Mouse (Mus musculus) CH12.LX (cell line): ENCODE data around the gene Tlr8. TPM values are rescaled to one million over a fixed set of nuclear protein-coding genes. Genes with fewer than 3 reads are reported as not detected.

Experiments used
- DNase-seq: peaks from one replicate; pipeline ENCODE4 v3.0.0-alpha.2; 2013; ENCODE audit errors: extremely low read depth
- H3K27ac ChIP-seq: 2 replicates; pipeline ENCODE4 v1.5.1; 2012; ENCODE audit warnings: low read depth, mild to moderate bottlenecking, control low read depth, moderate library complexity; ENCODE audit not compliant: insufficient read depth
- H3K27me3 ChIP-seq: replicated peaks from 2 replicates; pipeline ENCODE3; 2012; ENCODE audit warnings: inconsistent platforms
- H3K36me3 ChIP-seq, 2 experiments: replicated peaks in 1 of 2; 2 replicates each; pipeline versions ENCODE3 to v1.6.1; 2012; ENCODE audit warnings: inconsistent platforms in 1 of 2, low read length in 1 of 2, mild to moderate bottlenecking in 1 of 2, mixed read lengths in 1 of 2, moderate library complexity in 1 of 2; ENCODE audit not compliant: control insufficient read depth in 1 of 2, insufficient read depth in 1 of 2
- H3K4me1 ChIP-seq, 2 experiments: 2 replicates each; pipeline ENCODE4 v1.6.1; 2012; ENCODE audit warnings: inconsistent platforms in 1 of 2, moderate library complexity in 1 of 2; ENCODE audit not compliant: insufficient read depth in 2 of 2, control insufficient read depth in 1 of 2
- H3K4me2 ChIP-seq: 2 replicates; pipeline ENCODE4 v1.6.1; 2012; ENCODE audit warnings: low read depth, mild to moderate bottlenecking, control low read depth; ENCODE audit not compliant: poor library complexity, insufficient read depth, severe bottlenecking
- H3K4me3 ChIP-seq, 3 experiments: fragments of 150-350 bp in 1 of 3; sonication (generic) in 1 of 3; replicated peaks in 1 of 3; 2 replicates each; pipeline versions ENCODE3 to v1.5.1; 2011 to 2012; ENCODE audit warnings: low read depth in 2 of 3, low read length in 2 of 3, mild to moderate bottlenecking in 2 of 3, moderate library complexity in 2 of 3, control low read depth in 1 of 3, improper control_type of control experiment in 1 of 3, inconsistent platforms in 1 of 3, mixed read lengths in 1 of 3; ENCODE audit not compliant: poor library complexity in 1 of 3
- H3K79me2 ChIP-seq: replicated peaks from 2 replicates; pipeline ENCODE4 v1.6.1; 2012; ENCODE audit warnings: mild to moderate bottlenecking, moderate library complexity; ENCODE audit not compliant: control insufficient read depth, poor library complexity, insufficient read depth, severe bottlenecking; ENCODE audit errors: extremely low read depth
- H3K9ac ChIP-seq: 2 replicates; pipeline ENCODE4 v1.6.1; 2012; ENCODE audit warnings: low read depth, mild to moderate bottlenecking, control low read depth, moderate library complexity; ENCODE audit not compliant: insufficient read depth
- H3K9me3 ChIP-seq: replicated peaks from 2 replicates; pipeline ENCODE3; 2012; ENCODE audit warnings: low read length, inconsistent platforms, mixed read lengths
- BHLHE40 ChIP-seq: IDR thresholded peaks from 2 replicates; pipeline ENCODE4 v1.6.1; 2011; ENCODE audit warnings: mild to moderate bottlenecking, low read depth, low read length, improper control_type of control experiment
- CHD1 ChIP-seq: IDR thresholded peaks from 2 replicates; pipeline ENCODE4 v1.6.1; 2012; ENCODE audit warnings: low read depth, low read length, improper control_type of control experiment, inconsistent platforms
- CHD2 ChIP-seq: IDR thresholded peaks from 2 replicates; pipeline ENCODE4 v1.6.1; 2011; ENCODE audit warnings: low read length, improper control_type of control experiment
- CTCF ChIP-seq, 2 experiments: IDR thresholded peaks in 1 of 2; conservative IDR thresholded peaks in 1 of 2; 2 replicates each; pipeline ENCODE4 v1.5.1; 2011 to 2012; ENCODE audit warnings: low read depth in 2 of 2, low read length in 2 of 2, improper control_type of control experiment in 1 of 2, inconsistent platforms in 1 of 2, mild to moderate bottlenecking in 1 of 2, moderate library complexity in 1 of 2
- E2F4 ChIP-seq: IDR thresholded peaks from 2 replicates; pipeline ENCODE4 v1.6.1; 2011; ENCODE audit warnings: low read depth, low read length, improper control_type of control experiment; ENCODE audit not compliant: insufficient replicate concordance
- ELF1 ChIP-seq: IDR thresholded peaks from 2 replicates; pipeline ENCODE4 v1.6.1; 2014; ENCODE audit warnings: low read depth, mild to moderate bottlenecking, inconsistent platforms, low read length, improper control_type of control experiment
- EP300 ChIP-seq: IDR thresholded peaks from 2 replicates; pipeline ENCODE4 v1.6.1; 2011; ENCODE audit warnings: low read length, improper control_type of control experiment
- ETS1 ChIP-seq: conservative IDR thresholded peaks from 2 replicates; pipeline ENCODE4 v1.6.1; 2012; ENCODE audit warnings: low read depth, mild to moderate bottlenecking, inconsistent platforms, low read length, improper control_type of control experiment, moderate library complexity
- GABPA ChIP-seq: IDR thresholded peaks from 2 replicates; pipeline ENCODE4 v1.6.1; 2012; ENCODE audit warnings: low read depth, low read length, improper control_type of control experiment, inconsistent platforms; ENCODE audit not compliant: insufficient replicate concordance
- HCFC1 ChIP-seq: IDR thresholded peaks from 2 replicates; pipeline ENCODE4 v1.6.1; 2012; ENCODE audit warnings: low read depth, mild to moderate bottlenecking, inconsistent platforms, low read length, improper control_type of control experiment
- IRF4 ChIP-seq: IDR thresholded peaks from 2 replicates; pipeline ENCODE4 v1.6.1; 2014; ENCODE audit warnings: low read depth, mild to moderate bottlenecking, inconsistent platforms, low read length, improper control_type of control experiment
- JUN ChIP-seq: IDR thresholded peaks from 2 replicates; pipeline ENCODE4 v1.6.1; 2011; ENCODE audit warnings: low read depth, mild to moderate bottlenecking, low read length, improper control_type of control experiment, moderate library complexity; ENCODE audit not compliant: insufficient read depth
- JUND ChIP-seq: conservative IDR thresholded peaks from 2 replicates; pipeline ENCODE4 v1.6.1; 2011; ENCODE audit warnings: low read depth, low read length, improper control_type of control experiment
- KAT2A ChIP-seq: IDR thresholded peaks from 2 replicates; pipeline ENCODE4 v1.6.1; 2012; ENCODE audit warnings: low read length, improper control_type of control experiment, inconsistent platforms; ENCODE audit not compliant: insufficient replicate concordance
- MAFK ChIP-seq: IDR thresholded peaks from 2 replicates; pipeline ENCODE4 v1.6.1; 2011; ENCODE audit warnings: low read length, improper control_type of control experiment; ENCODE audit not compliant: insufficient replicate concordance
- MAX ChIP-seq: IDR thresholded peaks from 2 replicates; pipeline ENCODE4 v1.6.1; 2011; ENCODE audit warnings: low read length, improper control_type of control experiment
- MAZ ChIP-seq: IDR thresholded peaks from 2 replicates; pipeline ENCODE4 v1.6.1; 2012; ENCODE audit warnings: low read depth, mild to moderate bottlenecking, inconsistent platforms, low read length, improper control_type of control experiment, moderate library complexity
- MEF2A ChIP-seq: IDR thresholded peaks from 2 replicates; pipeline ENCODE4 v1.6.1; 2014; ENCODE audit warnings: low read depth, mild to moderate bottlenecking, inconsistent platforms, low read length, improper control_type of control experiment, borderline replicate concordance
- MXI1 ChIP-seq: IDR thresholded peaks from 2 replicates; pipeline ENCODE4 v1.6.1; 2011; ENCODE audit warnings: mild to moderate bottlenecking, low read depth, low read length, improper control_type of control experiment
- MYC ChIP-seq: IDR thresholded peaks from 2 replicates; pipeline ENCODE4 v1.6.1; 2011; ENCODE audit warnings: low read depth, mild to moderate bottlenecking, improper control_type of control experiment, low read length
- NELFE ChIP-seq: IDR thresholded peaks from 2 replicates; pipeline ENCODE4 v1.6.1; 2011; ENCODE audit warnings: low read depth, low read length, improper control_type of control experiment
- NRF1 ChIP-seq: IDR thresholded peaks from 2 replicates; pipeline ENCODE4 v1.6.1; 2014; ENCODE audit warnings: low read depth, mild to moderate bottlenecking, inconsistent platforms, low read length, improper control_type of control experiment, moderate library complexity
- PAX5 ChIP-seq: IDR thresholded peaks from 2 replicates; pipeline ENCODE4 v1.6.1; 2012; ENCODE audit warnings: low read length, inconsistent platforms, mixed read lengths
- POLR2A ChIP-seq: IDR thresholded peaks from 2 replicates; pipeline ENCODE4 v1.6.1; 2011; ENCODE audit warnings: low read depth, mild to moderate bottlenecking, improper control_type of control experiment, low read length
- POLR2AphosphoS2 ChIP-seq: IDR thresholded peaks from 2 replicates; pipeline ENCODE4 v1.6.1; 2011; ENCODE audit warnings: low read depth, low read length, improper control_type of control experiment
- RAD21 ChIP-seq: IDR thresholded peaks from 2 replicates; pipeline ENCODE4 v1.6.1; 2011; ENCODE audit warnings: low read depth, mild to moderate bottlenecking, low read length, improper control_type of control experiment, moderate library complexity
- RCOR1 ChIP-seq: conservative IDR thresholded peaks from 2 replicates; pipeline ENCODE4 v1.6.1; 2012; ENCODE audit warnings: low read depth, mild to moderate bottlenecking, inconsistent platforms, low read length, improper control_type of control experiment
- SIN3A ChIP-seq: IDR thresholded peaks from 2 replicates; pipeline ENCODE4 v1.6.1; 2012; ENCODE audit warnings: low read length, improper control_type of control experiment, inconsistent platforms
- SMC3 ChIP-seq: IDR thresholded peaks from 2 replicates; pipeline ENCODE4 v1.6.1; 2011; ENCODE audit warnings: low read depth, low read length, improper control_type of control experiment
- TBP ChIP-seq: conservative IDR thresholded peaks from 2 replicates; pipeline ENCODE4 v1.6.1; 2011; ENCODE audit warnings: low read depth, low read length, improper control_type of control experiment
- TCF12 ChIP-seq: IDR thresholded peaks from 2 replicates; pipeline ENCODE4 v1.6.1; 2014; ENCODE audit warnings: low read depth, mild to moderate bottlenecking, inconsistent platforms, low read length, improper control_type of control experiment
- UBTF ChIP-seq: IDR thresholded peaks from 2 replicates; pipeline ENCODE4 v1.6.1; 2012; ENCODE audit warnings: low read depth, mild to moderate bottlenecking, inconsistent platforms, low read length, improper control_type of control experiment, moderate library complexity
- USF1 ChIP-seq: IDR thresholded peaks from 2 replicates; pipeline ENCODE4 v1.6.1; 2014; ENCODE audit warnings: low read depth, mild to moderate bottlenecking, inconsistent platforms, low read length, improper control_type of control experiment
- USF2 ChIP-seq: conservative IDR thresholded peaks from 2 replicates; pipeline ENCODE4 v1.6.1; 2011; ENCODE audit warnings: low read depth, low read length, improper control_type of control experiment
- ZC3H11A ChIP-seq: IDR thresholded peaks from 2 replicates; pipeline ENCODE4 v1.6.1; 2012; ENCODE audit warnings: low read depth, mild to moderate bottlenecking, inconsistent platforms, low read length, improper control_type of control experiment
- ZKSCAN1 ChIP-seq: IDR thresholded peaks from 2 replicates; pipeline ENCODE4 v1.6.1; 2012; ENCODE audit warnings: low read depth, inconsistent platforms, low read length, improper control_type of control experiment, borderline replicate concordance
- ZMIZ1 ChIP-seq: IDR thresholded peaks from 2 replicates; pipeline ENCODE4 v1.6.1; 2012; ENCODE audit warnings: low read depth, mild to moderate bottlenecking, inconsistent platforms, low read length, improper control_type of control experiment
- ZNF384 ChIP-seq: IDR thresholded peaks from 2 replicates; pipeline ENCODE4 v1.6.1; 2012; ENCODE audit warnings: low read depth, low read length, improper control_type of control experiment, inconsistent platforms
- dilution Hi-C: fragments of 300-500 bp; cut with MboI; formaldehyde crosslinking; loops from 2 replicates; pipeline ENCODE4 v1.14.3; 2020; ENCODE audit warnings: low sequenced_read_pairs; ENCODE audit not compliant: extremely low pct_unique_long_range_greater_than_20kb, extremely low pct_ligation_motif_present
- in situ Hi-C: fragments of 300-500 bp; cut with MboI; formaldehyde crosslinking; loops from 3 replicates; pipeline ENCODE4 v1.14.3; 2019; ENCODE audit warnings: low sequenced_read_pairs, low pct_ligation_motif_present, low pct_unique_long_range_greater_than_20kb, mixed read lengths
- polyA plus RNA-seq: library from polyadenylated mRNA; unstranded; fragments of >175 nt; gene quantifications from 2 replicates; pipeline ENCODE4 v1.2.1, GENCODE M21; 2012; ENCODE audit warnings: low read depth; ENCODE audit not compliant: insufficient read length
- total RNA-seq, 2 experiments: library from RNA; depleted of rRNA; stranded (reverse); fragments of 300-350 nt in 1 of 2; fragments of >200 nt in 1 of 2; gene quantifications; 2 replicates each; pipeline ENCODE4 v1.2.3; 2012 to 2014

The Tlr8 gene
- total and polyA plus RNA-seq, 3 experiments = not detected

GRCm38 (mm10) chrX:167226570-167226969, 37.6 kb downstream of the Tlr8 start:
- DNase-seq = peak; percentile 64
- Histone ChIP-seq H3K27ac (peak overlapping the region; percentile 99), H3K4me3 (peak overlapping the region; percentile 55 to 73 (median 55)), H3K9ac (peak overlapping the region; percentile 98), H3K27me3 (no peaks in the 10 kb centered on the region), H3K4me1 (peaks cover 9 to 24% of the 10 kb centered on the region in 2 experiments), H3K4me2 (peak overlapping the region; percentile 93), H3K36me3 (no peaks in the 10 kb centered on the region), H3K9me3 (no peaks in the 10 kb centered on the region), H3K79me2 (no peaks in the 10 kb centered on the region)
- TF ChIP-seq RCOR1 (no peak), RAD21 (no peak), ETS1 (peak; percentile 52), NRF1 (no peak), MEF2A (peak; percentile 66; the same call in 1 of the 2 replicates), NELFE (peak; percentile 68; the same call in 1 of the 2 replicates), CHD1 (peak; percentile 72; the same call in 1 of the 2 replicates), USF1 (no peak), CTCF (conservative IDR thresholded peaks at IDR 0.05 in 1 of 2, IDR thresholded peaks at IDR 0.05 in 1 of 2; ENCODE audit: low read depth in 2 of 2, low read length in 2 of 2) (no peak), MYC (no peak; the same call in 1 of the 2 replicates), USF2 (no peak), JUND (no peak), ZNF384 (no peak), POLR2AphosphoS2 (peak; percentile 71; the same call in 1 of the 2 replicates), SIN3A (peak; percentile 59), MXI1 (no peak), E2F4 (no peak), TBP (peak; percentile 94), JUN (no peak), POLR2A (peak; percentile 68; the same call in 1 of the 2 replicates), MAFK (no peak), KAT2A (no peak), HCFC1 (peak; percentile 43; the same call in 1 of the 2 replicates), IRF4 (peak; percentile 87), ZKSCAN1 (no peak), ZMIZ1 (peak; percentile 66; the same call in 1 of the 2 replicates), EP300 (peak; percentile 84), UBTF (no peak), SMC3 (no peak), MAX (no peak), ELF1 (peak; percentile 84), GABPA (no peak), BHLHE40 (peak; percentile 48), PAX5 (no peak), MAZ (peak; percentile 71; the same call in 1 of the 2 replicates), ZC3H11A (no peak), TCF12 (peak; percentile 72), CHD2 (peak; percentile 42; the same call in 1 of the 2 replicates)
- dilution Hi-C loops = no loop called here
- in situ Hi-C loops = loop anchor here (25.0 kb wide), 2 partner anchors 414 to 1039 kb away; no protein-coding TSS in a partner anchor
